Mouse (Mus musculus) heart, postnatal 25 days (tissue): Measurements from ENCODE around the gene Hunk. TPM values are rescaled to one million over a fixed set of nuclear protein-coding genes. Genes with fewer than 3 reads are reported as not detected.

Experiments
- DNase-seq: peaks from one replicate; pipeline ENCODE4 v3.0.0; 2022; ENCODE audit warnings: low spot score
- intact Hi-C: fragments of 180-260 bp; cut with DNase I; formaldehyde crosslinking; loops from one replicate; pipeline ENCODE4 v1.15.1; 2025
- total RNA-seq, 2 experiments: library from RNA; stranded (reverse); gene quantifications; 2 replicates each; pipeline ENCODE4 v1.2.3; 2021

Gene Hunk
- total RNA-seq, result 1 to 10 TPM in 1 of 2 experiments, under 1 TPM in 1; 0.50 to 1.1 TPM

GRCm38 (mm10) chr16:90385688-90386513, at the start of gene Hunk:
TSS of gene Hunk (plus strand) at chr16:90386013.
- intact Hi-C loops, result loop anchor here (5.0 kb wide), 1 partner anchor 71 kb away; no protein-coding TSS in a partner anchor
- DNase-seq, result peak; percentile 31

GRCm38 (mm10) chr16:90339026-90339425, 46.8 kb upstream of the Hunk start:
- DNase-seq, result no peak
- intact Hi-C loops, result no loop called here

- DNase-seq, result no peak
- intact Hi-C loops, result no loop called here
These were observed 44.7 kb upstream of the Hunk start for GRCm38 (mm10) chr16:90341086-90341485.

GRCm38 (mm10) chr16:90349700-90350548, 35.9 kb upstream of the Hunk start:
- DNase-seq, result peak; percentile 44

GRCm38 (mm10) chr16:90351726-90352125, 34.1 kb upstream of the Hunk start:
- intact Hi-C loops, result no loop called here
- no peak for DNase-seq

More at GRCm38 (mm10) chr16:90349700-90350548, 35.9 kb upstream of the Hunk start:
- intact Hi-C loops, result no loop called here

DNA sequence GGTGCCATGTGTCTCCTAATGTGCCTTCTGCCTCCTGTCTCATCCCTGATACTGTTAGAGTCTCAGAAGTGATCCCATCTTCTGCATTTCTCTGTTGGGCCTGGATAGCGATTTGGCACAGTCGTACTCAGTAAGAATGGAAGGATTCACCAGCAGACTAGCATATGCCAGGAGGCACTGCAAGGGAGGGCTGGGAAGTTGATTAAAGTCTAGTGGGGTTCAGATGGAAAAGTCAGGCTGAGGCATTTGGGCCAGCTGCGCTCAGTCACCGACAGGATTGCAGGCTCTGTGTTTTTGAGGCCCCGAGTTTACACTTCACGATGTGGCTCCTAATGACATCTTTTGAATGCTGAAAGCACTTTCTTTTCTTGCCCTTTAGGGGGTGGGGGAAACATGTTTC, 33.1 kb upstream of the Hunk start:
- intact Hi-C loops, result no loop called here
- no peak for DNase-seq

DNA sequence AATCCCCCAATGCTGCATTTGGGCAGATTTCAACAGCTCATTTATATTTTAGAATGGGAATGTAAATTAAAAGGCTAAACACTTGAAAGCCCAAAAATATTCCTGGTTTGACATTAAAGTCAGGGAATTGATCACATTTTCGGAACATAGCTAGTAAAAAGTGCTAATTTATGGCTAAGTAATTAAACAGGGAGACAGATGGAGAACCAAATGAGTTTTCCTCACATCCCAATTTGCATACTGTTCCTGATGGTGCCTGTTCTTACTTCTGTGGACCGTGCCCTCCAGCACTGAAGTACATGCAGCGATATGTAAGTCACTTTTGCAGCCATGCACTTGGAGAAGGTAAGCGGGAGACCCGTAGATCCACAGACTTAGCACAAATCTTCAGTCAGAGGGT, 32.7 kb upstream of the Hunk start:
- no peak for DNase-seq
- intact Hi-C loops, result no loop called here

GRCm38 (mm10) chr16:90359329-90359728, 26.5 kb upstream of the Hunk start:
- intact Hi-C loops, result no loop called here
- DNase-seq, result no peak

DNA sequence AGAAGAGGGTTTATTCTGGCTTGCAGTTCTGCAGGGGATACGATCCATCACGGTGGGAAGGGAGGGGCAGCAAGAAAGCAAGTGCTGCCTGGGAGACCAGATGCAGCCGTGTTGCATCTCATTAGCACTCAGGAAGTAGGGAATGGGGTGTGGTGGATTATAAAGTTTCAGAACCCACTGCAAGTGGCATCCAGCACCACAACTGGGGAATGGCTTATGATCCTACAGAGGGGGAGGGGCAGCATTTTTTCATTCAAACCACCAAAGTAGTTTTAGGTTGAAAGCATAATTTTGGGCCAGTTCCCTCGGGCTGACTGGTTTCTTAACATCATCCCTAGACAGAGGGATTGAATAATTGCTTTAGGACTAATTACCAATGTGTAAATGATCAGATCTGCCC, 26.1 kb upstream of the Hunk start:
- intact Hi-C loops, result no loop called here
- no peak for DNase-seq

GRCm38 (mm10) chr16:90360327-90360726, 25.5 kb upstream of the Hunk start:
- DNase-seq, result no peak
- intact Hi-C loops, result no loop called here

DNA sequence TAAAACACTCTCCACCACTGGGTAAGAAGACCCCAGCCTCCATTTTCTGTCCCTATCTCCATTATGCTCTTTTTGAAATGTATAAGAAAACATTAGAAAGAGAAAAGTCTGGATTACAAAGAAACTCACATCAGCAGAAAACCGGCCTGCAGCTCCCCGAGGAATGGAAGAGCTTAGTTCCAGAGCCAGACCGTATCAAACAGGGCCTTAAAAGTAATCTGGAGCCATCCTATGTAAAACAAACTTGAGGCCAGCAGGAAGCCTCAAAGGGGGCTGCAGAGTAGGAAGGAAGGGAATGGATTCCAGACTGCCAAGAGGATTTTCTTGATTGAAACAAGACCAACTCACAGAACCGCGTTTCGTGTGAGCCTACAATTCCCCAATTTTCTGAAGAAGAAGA, 22.9 kb upstream of the Hunk start:
- no peak for DNase-seq
- intact Hi-C loops, result no loop called here

DNA sequence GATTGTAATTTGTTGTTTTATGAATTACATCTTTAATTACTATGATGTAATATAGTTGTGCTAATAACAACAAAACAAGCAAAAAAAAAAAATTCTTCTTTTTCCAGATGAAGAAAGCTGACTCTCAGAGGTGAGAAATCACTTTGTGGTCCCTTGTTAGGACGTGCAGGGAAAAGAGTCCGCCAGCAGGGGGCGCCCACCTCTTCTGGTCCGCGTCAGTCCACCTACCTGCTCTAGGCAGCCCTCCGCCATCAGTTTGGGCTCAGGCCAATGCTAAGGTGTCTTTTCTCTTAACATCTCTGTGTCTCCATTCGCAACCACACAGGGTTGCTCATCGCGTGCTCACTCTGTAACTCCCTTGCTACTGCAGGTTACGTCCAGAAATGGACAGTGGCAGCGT, 5.9 kb upstream of the Hunk start:
- intact Hi-C loops, result loop anchor here (1.0 to 5.0 kb wide), 3 partner anchors 162 to 332 kb away; no protein-coding TSS in a partner anchor
- DNase-seq, result peak; percentile 19

GRCm38 (mm10) chr16:90381633-90382032, 4.2 kb upstream of the Hunk start:
- no peak for DNase-seq
- intact Hi-C loops, result loop anchor here (5.0 kb wide), 2 partner anchors 161 to 246 kb away; no protein-coding TSS in a partner anchor

DNA sequence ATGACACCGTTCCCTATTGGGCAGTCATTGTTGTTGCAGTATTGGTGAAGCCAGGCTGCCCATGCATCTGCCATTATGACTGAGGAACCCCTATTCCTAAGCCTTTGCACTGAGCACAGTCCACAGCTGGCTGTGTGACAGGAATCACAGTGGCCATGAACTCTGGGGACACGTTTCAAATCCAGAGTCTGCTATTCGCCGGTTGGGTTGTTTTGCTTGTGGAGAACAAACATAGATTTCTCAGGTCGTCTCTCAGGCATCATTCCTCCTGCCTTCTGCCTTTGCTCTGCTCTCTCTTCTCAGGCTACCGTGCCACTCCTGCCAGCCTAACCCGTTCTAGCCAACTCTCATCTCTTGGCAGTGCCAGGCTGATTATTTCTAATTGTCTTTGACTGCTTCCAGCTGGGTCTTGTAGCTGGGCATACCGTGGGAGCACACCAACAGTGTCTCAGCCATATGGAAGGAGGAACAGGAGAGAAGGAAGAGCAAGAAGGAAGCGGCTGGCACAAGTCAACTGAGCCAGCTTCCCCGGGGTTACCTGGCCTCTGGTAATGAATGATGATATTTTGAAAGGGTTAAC, 3.0 kb upstream of the Hunk start:
- intact Hi-C loops, result loop anchor here (5.0 kb wide), 2 partner anchors 160 to 245 kb away; no protein-coding TSS in a partner anchor
- DNase-seq, result no peak

- no peak for DNase-seq
- intact Hi-C loops, result loop anchor here (5.0 kb wide), 2 partner anchors 158 to 243 kb away; no protein-coding TSS in a partner anchor
These were observed 1.8 kb upstream of the Hunk start for GRCm38 (mm10) chr16:90384058-90384457.

DNA sequence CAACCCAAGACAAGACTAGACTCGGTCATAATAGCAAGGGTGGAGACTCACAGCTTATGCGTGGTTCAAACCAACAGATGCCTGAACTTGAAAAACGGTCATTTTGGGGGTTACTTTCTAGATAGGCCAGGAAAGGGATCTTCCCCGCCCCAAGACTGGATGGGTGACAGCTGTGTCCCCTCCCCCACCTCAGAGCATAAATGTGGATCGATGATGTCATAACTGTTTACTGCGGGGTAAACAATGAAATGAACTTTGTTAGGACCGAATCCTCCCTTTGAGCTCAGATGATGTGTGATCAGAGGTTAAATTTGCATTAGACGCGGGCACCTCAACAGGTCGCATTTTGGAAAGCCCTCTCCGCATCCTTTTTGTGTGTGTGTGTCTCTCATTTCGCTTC, 967 bp upstream of the Hunk start:
- DNase-seq, result no peak
- intact Hi-C loops, result loop anchor here (5.0 kb wide), 3 partner anchors 72 to 242 kb away; no protein-coding TSS in a partner anchor

- intact Hi-C loops, result loop anchor here (5.0 kb wide), 1 partner anchor 72 kb away; no protein-coding TSS in a partner anchor
- DNase-seq, result no peak
These were observed 506 bp upstream of the Hunk start for GRCm38 (mm10) chr16:90385326-90385687.

- intact Hi-C loops, result loop anchor here (5.0 kb wide), 1 partner anchor 71 kb away; no protein-coding TSS in a partner anchor
- no peak for DNase-seq
These were observed 824 bp downstream of the Hunk start for GRCm38 (mm10) chr16:90386514-90387160.

DNA sequence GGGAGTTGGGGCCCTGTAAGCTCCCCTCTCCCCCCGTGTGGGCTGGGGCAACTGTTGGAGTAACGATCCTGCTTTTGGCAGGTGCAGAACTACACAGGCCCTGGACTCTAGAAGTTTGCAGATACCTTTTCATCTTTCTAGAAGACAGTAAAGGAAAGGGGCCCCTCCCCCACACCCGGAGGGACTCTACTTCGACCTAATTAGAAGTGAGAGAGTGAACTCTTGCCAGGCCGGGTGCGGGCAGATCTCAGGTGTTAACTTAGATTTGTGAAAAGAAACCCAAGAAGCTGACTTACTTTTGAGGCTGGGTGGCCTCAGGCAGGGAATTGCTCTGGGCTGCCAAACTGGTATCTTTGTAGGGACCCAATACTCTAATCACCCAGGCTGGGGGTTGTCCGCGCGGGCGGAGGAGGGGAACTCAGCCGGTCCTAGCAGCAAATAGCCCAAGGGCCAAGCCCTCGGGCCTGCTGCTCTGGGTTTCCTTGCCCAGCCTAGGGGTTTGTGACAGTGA, 1.4 kb downstream of the Hunk start:
- intact Hi-C loops, result loop anchor here (5.0 kb wide), 1 partner anchor 70 kb away; no protein-coding TSS in a partner anchor
- DNase-seq, result no peak
